Mouse (Mus musculus): ENCODE results near the gene Ppp1r3g.

DNA sequence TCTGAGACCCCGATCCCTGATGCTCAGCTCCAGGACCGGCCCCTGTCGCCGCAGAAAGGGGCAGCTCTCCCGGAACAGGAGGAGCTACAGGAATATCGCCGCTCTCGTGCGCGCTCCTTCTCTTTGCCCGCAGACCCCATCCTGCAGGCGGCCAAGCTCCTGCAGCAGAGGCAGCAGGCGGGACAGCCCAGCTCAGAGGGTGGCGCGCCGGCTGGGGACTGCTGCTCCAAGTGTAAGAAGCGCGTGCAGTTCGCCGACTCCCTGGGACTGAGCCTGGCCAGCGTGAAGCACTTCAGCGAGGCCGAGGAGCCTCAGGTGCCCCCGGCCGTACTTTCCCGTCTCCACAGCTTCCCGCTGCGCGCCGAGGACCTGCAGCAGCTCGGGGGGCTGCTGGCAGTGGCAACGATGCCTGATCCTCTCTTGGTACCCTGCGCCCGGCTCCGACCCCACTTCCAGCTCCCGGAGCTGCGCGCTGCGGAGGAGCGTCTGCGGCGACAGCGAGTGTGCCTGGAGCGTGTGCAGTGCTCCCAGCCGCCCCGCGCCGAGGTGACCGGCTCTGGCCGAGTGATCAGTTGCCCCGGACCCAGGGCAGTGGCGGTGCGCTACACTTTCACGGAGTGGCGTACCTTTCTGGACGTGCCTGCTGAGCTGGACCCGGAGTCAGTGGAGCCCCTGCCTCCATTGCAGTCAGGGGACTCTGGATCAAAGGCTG, 10.2 kb downstream of the Ppp1r3g start:
- TF ChIP-seq CTCF (IDR thresholded peaks at IDR 0.05; ENCODE audit: borderline replicate concordance, insufficient read depth, low read depth, low read length), result no peak
- TF ChIP-seq POLR2A (IDR thresholded peaks at IDR 0.05; ENCODE audit: borderline replicate concordance, insufficient read depth, low read length), result no peak
